Mouse (Mus musculus) lung, adult 2 months (tissue): ENCODE measurements around the gene Comtd1. TPM values are rescaled to one million over a fixed set of nuclear protein-coding genes. Genes with fewer than 3 reads are reported as not detected.

Source experiments
- DNase-seq: peaks from one replicate; pipeline ENCODE4 v3.0.0; 2022
- H3K4me1 ChIP-seq: fragments of 200-500 bp; 2 replicates; pipeline ENCODE4 v1.6.1; 2011; ENCODE audit warnings: low read length; ENCODE audit not compliant: control insufficient read depth, insufficient read depth
- H3K4me3 ChIP-seq: fragments of 200-500 bp; replicated peaks from 2 replicates; pipeline ENCODE3; 2011; ENCODE audit warnings: low read depth, mild to moderate bottlenecking, control low read depth, low read length; ENCODE audit errors: extremely low read depth
- CTCF ChIP-seq: fragments of 200-500 bp; IDR thresholded peaks from 2 replicates; pipeline ENCODE4 v1.5.1; 2011; ENCODE audit warnings: mild to moderate bottlenecking, low read length, control low read depth; ENCODE audit not compliant: insufficient read depth
- POLR2A ChIP-seq: fragments of 200-500 bp; IDR thresholded peaks from 2 replicates; pipeline ENCODE4 v1.6.1; 2011; ENCODE audit warnings: low read depth, mild to moderate bottlenecking, control low read depth, low read length, borderline replicate concordance; ENCODE audit errors: extremely low read depth
- WGBS: fragments of 180-500 bp; shearing (Covaris S2); methylation state at CpG from one replicate; pipeline ENCODE4 v1.1.7; 2018; 5-methylcytosine and 5-hydroxymethylcytosine counted together
- polyA plus RNA-seq: library from polyadenylated mRNA; depleted of rRNA; stranded (reverse); fragments of >200 nt; gene quantifications from 2 replicates; pipeline ENCODE4 v1.2.3, GENCODE M21; 2012; rRNA removed

The Comtd1 gene
- polyA plus RNA-seq: 12.7 and 13.9 TPM in 2 replicates

DNA sequence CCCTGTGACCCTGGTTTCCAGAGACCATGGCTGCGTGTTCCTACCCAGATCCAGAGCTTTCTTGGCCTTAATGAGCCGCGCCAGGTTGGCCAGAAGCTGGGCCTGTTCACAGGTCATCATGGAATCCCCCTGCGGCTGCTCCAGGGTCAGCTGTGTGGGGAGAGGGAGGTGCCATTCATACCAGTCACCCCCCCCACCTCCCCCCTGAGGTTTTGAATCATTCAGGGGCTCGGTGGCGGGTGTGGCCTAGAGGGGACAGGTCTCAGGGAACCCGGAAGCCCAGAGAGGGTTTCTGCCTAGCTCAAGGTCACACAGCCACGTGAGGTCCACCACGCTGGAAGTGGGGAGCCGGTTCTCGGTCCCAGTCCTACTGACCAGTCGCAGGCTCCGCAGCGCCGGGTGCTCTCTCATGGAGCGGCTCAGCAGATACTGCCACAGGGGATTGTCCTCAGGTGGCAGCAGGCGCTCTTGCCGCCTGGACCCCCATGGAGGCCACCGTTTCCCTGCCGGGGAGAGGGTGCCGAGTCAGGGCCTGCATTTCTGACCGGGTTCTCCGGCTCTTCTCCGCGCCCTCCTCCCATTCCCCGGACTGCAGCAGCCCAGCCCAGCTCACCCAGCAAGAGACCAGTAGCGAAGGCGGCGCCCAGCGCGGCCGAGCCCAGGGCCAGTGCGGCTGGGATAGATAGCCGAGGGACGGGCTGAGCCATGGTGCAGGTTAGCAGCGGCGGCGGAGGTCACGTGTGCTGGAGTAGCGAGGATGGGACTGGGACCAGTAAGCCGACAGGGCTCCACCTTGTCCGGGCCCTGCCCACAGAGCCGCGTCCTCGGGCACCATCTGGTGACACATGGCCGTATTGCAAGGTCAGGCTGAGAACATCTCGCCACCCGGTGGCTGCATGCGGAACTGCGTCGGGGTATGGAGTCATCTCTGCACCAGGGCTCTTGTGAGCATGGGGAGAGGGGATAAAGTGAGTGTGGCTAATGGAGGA, at the start of gene Comtd1:
Gene Comtd1, minus strand, starts transcription at position 812 of the 989 bp plus-strand sequence.
- TF ChIP-seq POLR2A (peak; percentile 37; the same call in 1 of the 2 replicates), CTCF (peak; percentile 100)
- WGBS: under 1% methylated on average over 51 of the region's 51 CpGs
- DNase-seq: peak; percentile 98
- peak within 1 kb of the TSS; percentile 69 for H3K4me3 ChIP-seq
- H3K4me1 ChIP-seq: peaks cover 12% of the 10 kb centered on the region

DNA sequence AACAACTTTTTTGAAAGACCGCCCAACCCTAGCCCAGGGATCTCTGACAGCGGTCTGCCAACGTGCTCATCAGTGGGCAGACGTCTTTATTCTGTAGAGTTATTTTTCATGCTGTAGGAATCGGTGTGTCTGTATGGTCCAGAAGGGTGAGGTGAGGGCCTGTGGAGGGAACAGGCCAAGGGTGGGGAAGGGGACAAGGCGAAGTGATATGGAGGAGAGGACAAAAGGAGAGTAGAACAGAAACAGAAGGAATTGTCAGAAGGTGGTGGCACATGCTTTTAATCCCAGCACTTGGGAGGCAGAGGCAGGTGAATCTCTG, 43.5 kb upstream of the Comtd1 start:
- WGBS: 83% methylated on average over 6 of the region's 6 CpGs
- no peak overlapping the region for H3K4me3 ChIP-seq
- no peaks in the 10 kb centered on the region for H3K4me1 ChIP-seq
- TF ChIP-seq CTCF: no peak
- no peak for DNase-seq

DNA sequence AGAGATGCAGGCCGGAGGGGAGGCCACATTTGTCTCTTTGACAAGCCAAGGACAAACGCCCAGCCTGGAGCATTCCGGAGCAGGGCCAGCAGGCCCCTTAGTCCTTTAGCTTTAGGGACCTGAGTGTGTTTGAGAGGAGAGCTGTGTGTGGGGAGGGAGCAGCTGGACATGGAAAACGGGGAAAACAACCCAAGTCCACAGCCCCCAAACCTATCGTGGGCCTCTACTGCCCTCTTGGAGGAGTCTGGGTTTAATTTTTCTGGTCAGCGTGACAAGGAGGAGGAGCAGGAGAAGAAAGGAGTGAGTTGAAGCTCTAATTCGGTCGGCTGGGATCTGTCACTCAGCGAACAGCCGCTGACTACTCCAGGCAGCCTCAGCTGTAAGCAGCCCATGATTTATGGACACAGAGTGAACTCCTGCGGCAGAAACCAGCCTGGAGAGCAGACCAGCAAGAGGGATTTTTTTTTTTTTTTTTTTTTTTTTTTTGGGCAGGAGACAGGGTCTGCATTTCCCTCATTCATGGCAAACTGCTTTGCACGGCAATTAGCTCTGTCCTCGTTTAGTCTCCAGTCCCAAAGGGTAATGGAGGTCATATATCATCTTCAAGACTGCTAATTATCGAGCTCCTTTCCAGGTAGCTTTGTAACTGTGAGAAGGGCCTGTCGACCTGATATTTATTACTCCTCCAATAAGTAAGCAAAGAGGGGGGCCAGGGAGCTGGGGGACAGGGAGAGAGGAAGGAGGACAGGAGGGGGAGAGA, 43.0 kb upstream of the Comtd1 start:
- no peak for TF ChIP-seq CTCF
- no peak for TF ChIP-seq POLR2A
- no peak for DNase-seq
- Histone ChIP-seq H3K4me1 (no peaks in the 10 kb centered on the region), H3K4me3 (no peak overlapping the region)
- WGBS: 33% methylated on average over 15 of the region's 15 CpGs

DNA sequence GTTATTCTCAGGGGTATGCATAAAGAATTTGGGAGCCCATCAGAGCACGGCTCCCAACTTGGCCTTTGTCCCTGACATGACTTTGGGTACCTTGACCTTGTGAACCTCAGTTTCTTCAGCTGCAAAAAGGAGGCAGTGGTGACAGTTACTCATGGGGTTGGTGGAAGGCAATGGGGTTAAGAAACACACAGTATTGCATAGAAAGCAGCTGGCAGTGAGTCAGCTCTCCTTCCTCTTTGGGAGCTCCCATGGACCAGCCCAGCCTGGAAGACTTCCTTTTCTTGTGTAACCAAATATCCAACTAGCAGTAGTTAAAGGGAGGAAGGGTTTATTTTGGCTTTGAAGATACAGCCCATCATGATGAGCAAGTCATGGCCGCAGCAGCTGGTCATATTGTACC, 41.7 kb upstream of the Comtd1 start:
- 63% methylated on average over 2 of the region's 2 CpGs for WGBS
- TF ChIP-seq CTCF: no peak
- no peak for TF ChIP-seq POLR2A
- no peak for DNase-seq
- Histone ChIP-seq H3K4me1 (no peaks in the 10 kb centered on the region), H3K4me3 (no peak overlapping the region)

DNA sequence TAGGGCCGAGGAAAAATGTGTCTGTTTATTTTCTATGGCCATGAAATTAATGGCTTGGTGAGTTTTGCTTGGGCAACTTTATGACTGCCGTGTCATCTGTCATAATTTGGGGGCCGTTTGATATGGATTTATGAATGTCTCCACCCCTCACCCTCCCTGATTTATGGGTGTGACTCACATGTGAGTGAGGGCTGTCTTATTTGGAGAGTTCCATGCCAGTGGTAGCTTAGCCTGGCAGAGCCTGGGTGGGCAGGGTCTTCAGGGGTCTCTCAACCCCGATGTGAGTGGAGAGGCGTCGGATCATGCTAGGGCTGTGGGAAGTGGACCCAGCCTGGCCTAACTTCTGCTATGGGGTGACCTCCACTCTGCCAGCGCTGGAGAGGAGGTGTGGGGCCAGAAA, 18.0 kb upstream of the Comtd1 start:
- Histone ChIP-seq H3K4me3 (no peak overlapping the region), H3K4me1 (no peaks in the 10 kb centered on the region)
- no peak for DNase-seq
- TF ChIP-seq CTCF: no peak
- no peak for TF ChIP-seq POLR2A
- 90% methylated on average over 7 of the region's 7 CpGs for WGBS

DNA sequence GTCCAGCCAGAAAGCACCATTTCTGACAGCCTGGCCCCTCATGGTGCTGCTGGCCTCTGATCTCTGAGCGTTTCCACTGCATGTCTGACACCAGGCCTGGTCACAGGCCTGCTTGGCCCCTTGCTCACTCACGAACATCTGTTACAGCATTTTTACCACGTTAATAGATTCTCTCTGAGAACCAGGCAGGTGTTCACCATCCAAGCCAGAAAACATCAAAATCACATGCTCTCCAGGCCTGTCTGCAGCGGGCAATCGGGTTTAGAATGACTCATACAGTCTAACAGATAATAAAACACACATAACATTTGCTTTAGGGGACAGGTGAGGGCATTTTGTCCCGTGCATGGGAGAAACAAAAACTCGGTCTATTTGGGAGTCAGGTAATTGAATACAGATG, 17.5 kb upstream of the Comtd1 start:
- no peak for DNase-seq
- no peak overlapping the region for H3K4me3 ChIP-seq
- no peaks in the 10 kb centered on the region for H3K4me1 ChIP-seq
- WGBS: 64% methylated on average over 7 of the region's 7 CpGs
- TF ChIP-seq CTCF: no peak
- no peak for TF ChIP-seq POLR2A

DNA sequence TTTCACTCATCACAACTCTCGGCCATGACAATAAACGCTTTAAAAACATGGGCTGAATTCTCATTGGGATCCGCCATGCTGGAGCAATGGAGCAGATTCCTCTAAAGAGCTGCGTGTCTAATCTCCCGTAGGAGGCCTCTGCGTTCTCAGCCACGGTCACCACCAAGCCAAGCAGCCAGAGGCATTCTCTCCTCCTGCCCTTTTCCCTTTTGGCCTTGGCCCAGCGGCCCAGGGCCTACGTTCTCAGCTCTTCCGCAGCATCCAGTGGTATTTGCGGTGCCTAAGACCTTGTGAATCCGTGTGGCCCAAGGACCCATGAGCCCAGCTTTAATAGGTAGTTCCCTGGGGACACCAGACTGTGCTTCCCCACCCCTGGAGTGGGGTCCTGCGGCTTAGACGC, 8.1 kb upstream of the Comtd1 start:
- no peak overlapping the region for H3K4me3 ChIP-seq
- WGBS: 93% methylated on average over 14 of the region's 14 CpGs
- no peak for DNase-seq
- TF ChIP-seq POLR2A: no peak
- TF ChIP-seq CTCF: no peak
- peaks cover 5% of the 10 kb centered on the region for H3K4me1 ChIP-seq

DNA sequence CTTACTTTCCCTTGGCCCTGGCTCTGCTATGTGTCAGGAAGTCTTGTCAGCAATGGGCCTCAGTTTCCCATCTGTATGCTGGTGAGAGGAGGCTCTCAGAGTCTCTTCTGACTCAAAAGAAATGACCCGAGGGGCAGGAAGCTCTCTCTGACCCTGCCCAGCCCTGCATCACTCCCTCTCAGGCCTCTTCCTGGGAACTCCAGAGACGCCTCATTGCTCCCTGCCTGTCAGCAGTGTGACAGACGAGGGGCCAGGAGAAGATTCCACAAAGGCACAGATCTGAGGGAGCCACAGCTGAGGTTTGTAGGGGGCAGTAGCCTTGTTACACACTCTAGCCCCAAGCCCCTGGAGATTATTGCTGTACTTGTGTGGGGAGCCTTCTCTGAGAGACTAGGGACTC, 7.2 kb upstream of the Comtd1 start:
- no peak for DNase-seq
- WGBS: 55% methylated on average over 3 of the region's 3 CpGs

DNA sequence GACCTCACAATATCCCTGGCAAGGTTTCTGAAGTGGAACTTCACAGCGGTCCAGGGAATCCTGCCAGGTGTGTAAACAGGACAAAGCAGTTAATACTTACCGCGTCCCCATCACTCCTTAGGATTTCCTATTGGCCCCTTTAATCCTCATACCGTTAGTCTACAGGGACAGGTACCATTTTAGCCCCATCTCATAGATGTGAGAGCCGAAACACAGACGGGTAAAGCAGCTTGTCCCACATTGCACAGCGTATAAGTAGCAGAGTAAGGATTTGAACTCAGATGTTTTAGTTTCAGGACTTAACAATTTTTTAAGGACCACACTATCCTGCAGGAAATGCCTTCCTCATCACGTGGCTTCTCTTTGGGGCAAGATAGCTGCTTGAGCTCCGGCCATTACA, 5.5 kb upstream of the Comtd1 start:
- WGBS: 38% methylated on average over 9 of the region's 9 CpGs
- no peak overlapping the region for H3K4me3 ChIP-seq
- TF ChIP-seq POLR2A: no peak
- no peak for TF ChIP-seq CTCF
- peaks cover 5% of the 10 kb centered on the region for H3K4me1 ChIP-seq
- DNase-seq: no peak

More for the DNA sequence above, 7.2 kb upstream of the Comtd1 start:
- peaks cover 5% of the 10 kb centered on the region for H3K4me1 ChIP-seq
- TF ChIP-seq POLR2A: no peak
- no peak for TF ChIP-seq CTCF
- no peak overlapping the region for H3K4me3 ChIP-seq

DNA sequence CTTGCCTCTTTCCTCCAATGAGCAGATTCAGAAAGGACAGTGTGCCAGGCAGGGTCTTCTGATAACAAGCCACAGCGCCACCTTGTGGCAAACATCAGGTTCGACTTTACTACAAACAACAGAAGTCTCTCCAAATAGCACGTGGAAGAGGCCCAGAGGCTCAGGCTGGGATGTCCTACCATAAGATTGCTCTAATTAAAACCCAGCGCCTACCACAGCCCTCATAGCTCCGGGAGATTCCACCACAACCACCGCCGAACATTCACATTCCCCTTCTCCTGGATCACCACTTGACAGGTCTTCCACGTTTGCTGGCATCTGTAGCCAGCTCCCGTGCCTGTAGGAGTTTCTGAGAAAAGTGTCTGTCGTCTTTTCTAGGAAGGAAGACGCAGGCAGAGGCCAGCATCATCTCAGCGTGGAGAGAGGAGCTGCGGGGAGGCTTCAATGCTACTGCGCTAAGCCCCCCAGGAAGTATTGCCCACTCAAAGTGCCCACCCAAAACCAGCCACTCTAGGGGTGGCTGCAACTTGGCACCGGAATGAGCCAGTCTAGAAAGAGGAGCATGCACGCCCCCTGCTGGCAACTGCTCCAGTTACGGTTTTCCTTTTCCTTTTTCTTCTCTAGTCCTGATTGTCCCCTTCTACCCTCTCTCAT, 4.8 kb upstream of the Comtd1 start:
- Histone ChIP-seq H3K4me3 (no peak overlapping the region), H3K4me1 (peaks cover 5% of the 10 kb centered on the region)
- no peak for TF ChIP-seq POLR2A
- peak; percentile 67 for TF ChIP-seq CTCF
- peak; percentile 66 for DNase-seq
- 6% methylated on average over 17 of the region's 17 CpGs for WGBS
